Mouse (Mus musculus) G1E (cell line): Measurements from ENCODE around the gene Evc.

Source experiments
- CTCF ChIP-seq: IDR thresholded peaks from 2 replicates; pipeline ENCODE4 v1.5.1; 2012; ENCODE audit warnings: low read depth, low read length, inconsistent platforms, mixed read lengths
- GATA1 ChIP-seq: IDR thresholded peaks from 2 replicates; pipeline ENCODE4 v1.6.1; 2012; ENCODE audit warnings: borderline replicate concordance, low read length, inconsistent platforms, mixed read lengths
- POLR2AphosphoS5 ChIP-seq: IDR thresholded peaks from 2 replicates; pipeline ENCODE4 v1.6.1; 2012; ENCODE audit warnings: low read depth, low read length, inconsistent platforms; ENCODE audit not compliant: insufficient replicate concordance
- TAL1 ChIP-seq: conservative IDR thresholded peaks from 2 replicates; pipeline ENCODE4 v1.6.1; 2012; ENCODE audit warnings: low read depth, low read length, inconsistent platforms, mixed read lengths

DNA sequence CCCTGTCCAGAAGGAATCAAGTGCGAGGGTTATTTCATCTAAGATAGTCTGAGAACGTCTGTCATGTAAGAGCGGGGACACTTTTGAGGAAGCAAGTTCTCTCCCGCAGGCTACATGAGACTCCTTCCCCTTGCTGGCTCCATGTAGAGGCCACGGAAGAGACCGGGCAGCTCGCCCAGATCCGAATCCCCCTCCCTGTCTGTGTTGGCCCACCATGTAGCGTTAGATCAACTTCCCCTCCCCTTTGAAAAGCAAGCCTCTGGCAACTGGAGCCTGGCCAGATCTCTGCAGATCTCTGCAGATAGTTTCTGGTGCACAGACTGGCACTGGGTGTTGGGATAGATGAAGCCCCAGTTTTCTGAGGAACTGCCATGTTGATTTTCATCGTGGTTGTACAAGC lies 40.0 kb downstream of the Evc start:
- TF ChIP-seq CTCF (no peak), POLR2AphosphoS5 (no peak), GATA1 (no peak), TAL1 (no peak)
